12 mouse cellular contexts compared by ENCODE assay signal in the genomic region with DNA sequence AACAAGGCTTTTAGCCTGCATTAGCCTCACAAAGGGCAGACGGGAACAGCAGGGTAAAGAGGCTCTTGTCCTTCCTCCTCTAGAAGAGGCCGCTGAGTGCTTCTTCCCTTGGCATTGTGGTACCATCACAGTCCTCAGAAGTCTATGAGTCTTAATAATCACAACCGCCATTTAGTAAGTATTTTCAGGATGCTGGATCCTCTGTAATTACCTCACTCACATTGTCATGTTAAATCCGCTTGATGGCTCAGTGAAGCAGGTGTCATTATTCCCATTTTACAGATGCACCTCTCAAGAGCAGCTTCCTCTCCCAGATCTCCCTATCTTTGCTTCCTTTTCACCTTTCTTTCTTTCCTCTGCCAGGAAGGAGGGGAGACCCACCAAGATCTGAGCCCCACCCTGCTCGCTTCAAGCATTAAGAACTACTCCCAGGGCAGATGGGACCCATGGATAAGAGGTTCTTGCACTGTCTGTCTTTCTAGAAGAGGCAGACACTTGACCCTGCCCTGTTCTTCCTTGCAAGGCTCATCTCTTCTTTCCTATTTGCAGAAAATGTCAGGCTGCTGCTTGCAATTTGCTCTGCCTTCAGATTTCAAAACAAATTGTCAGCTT.
"Had no signal": no experiment of that assay in that cellular context is flagged by ENCODE, and none has a peak within 500 bp of the region (broad histone marks: within the 10 kb centered on the region; RNA-seq: fewer than 3 reads in every experiment).

No protein-coding gene starts in this region.

- H3K9me3 ChIP-seq: limb, embryonic 15.5 days; midbrain, embryonic 10.5 days had no signal

- H3K27me3 ChIP-seq: limb, embryonic 15.5 days had no signal

- H3K9ac ChIP-seq: limb, embryonic 15.5 days had no signal

- DNase-seq: kidney, adult 11 months; kidney, adult 9 months; kidney, postnatal 36 days; left cerebral cortex, postnatal 4 days; lung, adult 18-20 months; midbrain, embryonic 14.5 days; thymus, postnatal 36 days had no signal

- H3K4me1 ChIP-seq: limb, embryonic 15.5 days; midbrain, embryonic 10.5 days had no signal

- H3K4me2 ChIP-seq: limb, embryonic 15.5 days had no signal

- H3K36me3 ChIP-seq: limb, embryonic 15.5 days; midbrain, embryonic 10.5 days had no signal

- H3K4me3 ChIP-seq: layer of hippocampus, adult 2 months; limb, embryonic 15.5 days; midbrain, embryonic 10.5 days; myocyte had no signal

- H3K27ac ChIP-seq: kidney, postnatal 0 days; layer of hippocampus, adult 2 months; limb, embryonic 15.5 days; midbrain, embryonic 10.5 days had no signal
